Mouse (Mus musculus): ENCODE measurements around the gene Ogfod3. TPM values are rescaled to one million over a fixed set of nuclear protein-coding genes. Genes with fewer than 3 reads are reported as not detected.

Gene Ogfod3
- polyA plus RNA-seq, 1 experiment from 2014 or later = 34.1 TPM

GRCm38 (mm10) chr11:121219776-121220175, 15.3 kb upstream of the Ogfod3 start:
- H3K9ac ChIP-seq (ENCODE audit: low read length) = no peak overlapping the region
- H3K27ac ChIP-seq (replicated peaks in 1 of 2; ENCODE audit: control insufficient read depth in 1 of 2, insufficient read depth in 1 of 2, low read depth in 2 of 2, low read length in 2 of 2) = no peak overlapping the region
- peaks cover 3 to 12% of the 10 kb centered on the region in 2 experiments; a peak in 2 of 4 replicates for H3K4me1 ChIP-seq (ENCODE audit: control insufficient read depth in 2 of 2, insufficient read depth in 2 of 2, low read length in 2 of 2)
- no peak for ATAC-seq (ENCODE audit: insufficient number of reproducible peaks, insufficient read depth, low FRiP score, low read depth)
- H3K4me3 ChIP-seq (ENCODE audit: control insufficient read depth in 1 of 2, insufficient read depth in 1 of 2, low read depth in 1 of 2, low read length in 2 of 2) = no peak overlapping the region
- peaks cover 84% of the 10 kb centered on the region for H3K36me3 ChIP-seq (ENCODE audit: control insufficient read depth, insufficient read depth, low read length)
- no peak overlapping the region for H3K4me2 ChIP-seq (ENCODE audit: low read length)
- no peaks in the 10 kb centered on the region for H3K9me3 ChIP-seq (ENCODE audit: control insufficient read depth, low read length)
- H3K27me3 ChIP-seq (ENCODE audit: control insufficient read depth, insufficient read depth, low read length) = no peaks in the 10 kb centered on the region
- 80% methylated on average over 11 of the region's 11 CpGs for WGBS

DNA sequence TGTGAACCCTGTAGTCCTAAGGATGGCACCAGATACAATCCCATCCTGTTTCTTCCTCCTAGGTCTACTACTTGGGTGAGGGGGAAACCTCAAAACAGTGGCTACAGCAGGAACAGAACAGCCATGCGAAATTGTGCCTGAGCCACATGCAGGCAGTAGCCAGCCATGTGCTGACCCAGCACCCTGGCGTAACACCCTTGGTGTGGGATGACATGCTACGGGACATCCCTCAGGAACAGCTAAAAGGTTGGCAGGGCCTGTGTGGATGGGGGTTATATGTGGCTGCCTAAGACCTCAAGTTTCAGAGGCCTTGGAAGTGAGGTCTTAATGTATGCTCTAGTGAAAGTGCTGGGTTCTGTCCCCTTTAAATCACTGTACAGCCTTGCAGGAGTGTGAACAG, 12.3 kb upstream of the Ogfod3 start:
- Histone ChIP-seq H3K27ac (replicated peaks in 1 of 2; ENCODE audit: control insufficient read depth in 1 of 2, insufficient read depth in 1 of 2, low read depth in 2 of 2, low read length in 2 of 2) (no peak overlapping the region), H3K4me2 (ENCODE audit: low read length) (no peak overlapping the region), H3K27me3 (ENCODE audit: control insufficient read depth, insufficient read depth, low read length) (no peaks in the 10 kb centered on the region), H3K9me3 (ENCODE audit: control insufficient read depth, low read length) (no peaks in the 10 kb centered on the region), H3K36me3 (ENCODE audit: control insufficient read depth, insufficient read depth, low read length) (peaks cover 69% of the 10 kb centered on the region), H3K4me1 (ENCODE audit: control insufficient read depth in 2 of 2, insufficient read depth in 2 of 2, low read length in 2 of 2) (peaks cover 3 to 11% of the 10 kb centered on the region in 2 experiments; a peak in 2 of 4 replicates), H3K9ac (ENCODE audit: low read length) (no peak overlapping the region), H3K4me3 (ENCODE audit: control insufficient read depth in 1 of 2, insufficient read depth in 1 of 2, low read depth in 1 of 2, low read length in 2 of 2) (no peak overlapping the region)
- no peak for ATAC-seq (ENCODE audit: insufficient number of reproducible peaks, insufficient read depth, low FRiP score, low read depth)
- 93% methylated on average over 3 of the region's 3 CpGs for WGBS

- WGBS = 0% methylated on average over 5 of the region's 5 CpGs
Observed at GRCm38 (mm10) chr11:121203859-121204160, 701 bp downstream of the Ogfod3 start.

GRCm38 (mm10) chr11:121201436-121202198, 2.9 kb downstream of the Ogfod3 start:
- H3K4me3 ChIP-seq (ENCODE audit: control insufficient read depth in 1 of 2, insufficient read depth in 1 of 2, low read depth in 1 of 2, low read length in 2 of 2) = no peak overlapping the region
- no peaks in the 10 kb centered on the region for H3K9me3 ChIP-seq (ENCODE audit: control insufficient read depth, low read length)
- WGBS = 39% methylated on average over 11 of the region's 11 CpGs
- no peaks in the 10 kb centered on the region; the same call in 1 of the 2 replicates for H3K36me3 ChIP-seq (ENCODE audit: control insufficient read depth, insufficient read depth, low read length)
- no peak overlapping the region for H3K27ac ChIP-seq (replicated peaks in 1 of 2; ENCODE audit: control insufficient read depth in 1 of 2, insufficient read depth in 1 of 2, low read depth in 2 of 2, low read length in 2 of 2)
- no peak overlapping the region for H3K9ac ChIP-seq (ENCODE audit: low read length)
- no peak overlapping the region for H3K4me2 ChIP-seq (ENCODE audit: low read length)
- no peaks in the 10 kb centered on the region for H3K27me3 ChIP-seq (ENCODE audit: control insufficient read depth, insufficient read depth, low read length)
- H3K4me1 ChIP-seq (ENCODE audit: control insufficient read depth in 2 of 2, insufficient read depth in 2 of 2, low read length in 2 of 2) = peaks cover 2 to 16% of the 10 kb centered on the region in 2 experiments; a peak in 2 of 4 replicates
- ATAC-seq (ENCODE audit: insufficient number of reproducible peaks, insufficient read depth, low FRiP score, low read depth) = no peak

More at GRCm38 (mm10) chr11:121203859-121204160, 701 bp downstream of the Ogfod3 start:
- no peak for ATAC-seq (ENCODE audit: insufficient number of reproducible peaks, insufficient read depth, low FRiP score, low read depth)
- Histone ChIP-seq H3K9ac (ENCODE audit: low read length) (peak overlapping the region; percentile 81; the same call in 1 of the 2 replicates), H3K36me3 (ENCODE audit: control insufficient read depth, insufficient read depth, low read length) (peaks cover 11% of the 10 kb centered on the region), H3K27me3 (ENCODE audit: control insufficient read depth, insufficient read depth, low read length) (no peaks in the 10 kb centered on the region), H3K4me1 (ENCODE audit: control insufficient read depth in 2 of 2, insufficient read depth in 2 of 2, low read length in 2 of 2) (peaks cover 2 to 16% of the 10 kb centered on the region in 2 experiments; a peak in 2 of 4 replicates), H3K4me2 (ENCODE audit: low read length) (peak overlapping the region; percentile 74), H3K27ac (replicated peaks in 1 of 2; ENCODE audit: control insufficient read depth in 1 of 2, insufficient read depth in 1 of 2, low read depth in 2 of 2, low read length in 2 of 2) (peak overlapping the region in 1 of 2 experiments; percentile 76; a peak in 2 of 4 replicates), H3K4me3 (ENCODE audit: control insufficient read depth in 1 of 2, insufficient read depth in 1 of 2, low read depth in 1 of 2, low read length in 2 of 2) (peak overlapping the region; percentile 57 to 73), H3K9me3 (ENCODE audit: control insufficient read depth, low read length) (no peaks in the 10 kb centered on the region)

DNA sequence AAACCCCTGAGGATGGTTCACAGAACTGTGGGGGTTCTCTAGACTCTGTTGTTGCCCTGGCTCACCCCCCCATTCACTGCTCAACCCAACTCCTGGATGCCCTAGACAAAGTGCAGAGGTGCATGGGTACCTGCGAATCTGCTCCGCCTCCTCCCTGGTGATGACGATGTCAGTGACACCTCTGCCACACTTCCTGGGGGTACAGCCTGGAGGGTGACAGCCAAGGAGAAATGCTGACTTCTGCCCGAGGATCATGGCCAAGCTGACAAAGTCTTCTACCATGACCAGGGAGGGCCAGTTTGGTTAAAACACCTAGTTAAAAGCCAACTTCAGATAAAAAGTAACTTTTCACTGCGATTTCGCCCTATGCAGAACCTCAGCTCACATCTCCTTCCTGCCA, 3.7 kb downstream of the Ogfod3 start:
- 85% methylated on average over 6 of the region's 6 CpGs for WGBS
- Histone ChIP-seq H3K27ac (replicated peaks in 1 of 2; ENCODE audit: control insufficient read depth in 1 of 2, insufficient read depth in 1 of 2, low read depth in 2 of 2, low read length in 2 of 2) (no peak overlapping the region), H3K9me3 (ENCODE audit: control insufficient read depth, low read length) (no peaks in the 10 kb centered on the region), H3K4me2 (ENCODE audit: low read length) (no peak overlapping the region), H3K9ac (ENCODE audit: low read length) (no peak overlapping the region), H3K4me3 (ENCODE audit: control insufficient read depth in 1 of 2, insufficient read depth in 1 of 2, low read depth in 1 of 2, low read length in 2 of 2) (no peak overlapping the region), H3K36me3 (ENCODE audit: control insufficient read depth, insufficient read depth, low read length) (no peaks in the 10 kb centered on the region; the same call in 1 of the 2 replicates), H3K4me1 (ENCODE audit: control insufficient read depth in 2 of 2, insufficient read depth in 2 of 2, low read length in 2 of 2) (peaks cover 2 to 16% of the 10 kb centered on the region in 2 experiments; a peak in 2 of 4 replicates), H3K27me3 (ENCODE audit: control insufficient read depth, insufficient read depth, low read length) (no peaks in the 10 kb centered on the region)
- ATAC-seq (ENCODE audit: insufficient number of reproducible peaks, insufficient read depth, low FRiP score, low read depth) = no peak

GRCm38 (mm10) chr11:121199851-121200250, 4.7 kb downstream of the Ogfod3 start:
- Histone ChIP-seq H3K9me3 (ENCODE audit: control insufficient read depth, low read length) (no peaks in the 10 kb centered on the region), H3K9ac (ENCODE audit: low read length) (no peak overlapping the region), H3K4me2 (ENCODE audit: low read length) (no peak overlapping the region), H3K36me3 (ENCODE audit: control insufficient read depth, insufficient read depth, low read length) (no peaks in the 10 kb centered on the region; the same call in 1 of the 2 replicates), H3K27me3 (ENCODE audit: control insufficient read depth, insufficient read depth, low read length) (no peaks in the 10 kb centered on the region), H3K4me3 (ENCODE audit: control insufficient read depth in 1 of 2, insufficient read depth in 1 of 2, low read depth in 1 of 2, low read length in 2 of 2) (no peak overlapping the region), H3K27ac (replicated peaks in 1 of 2; ENCODE audit: control insufficient read depth in 1 of 2, insufficient read depth in 1 of 2, low read depth in 2 of 2, low read length in 2 of 2) (no peak overlapping the region), H3K4me1 (ENCODE audit: control insufficient read depth in 2 of 2, insufficient read depth in 2 of 2, low read length in 2 of 2) (peaks cover 2 to 10% of the 10 kb centered on the region in 2 experiments; a peak in 2 of 4 replicates)
- no peak for ATAC-seq (ENCODE audit: insufficient number of reproducible peaks, insufficient read depth, low FRiP score, low read depth)
- 86% methylated on average over 4 of the region's 4 CpGs for WGBS

- ATAC-seq (ENCODE audit: insufficient number of reproducible peaks, insufficient read depth, low FRiP score, low read depth) = no peak
Observed at GRCm38 (mm10) chr11:121198622-121199021, 5.9 kb downstream of the Ogfod3 start.

More at GRCm38 (mm10) chr11:121198622-121199021, 5.9 kb downstream of the Ogfod3 start:
- no peaks in the 10 kb centered on the region; the same call in 1 of the 2 replicates for H3K36me3 ChIP-seq (ENCODE audit: control insufficient read depth, insufficient read depth, low read length)
- no peaks in the 10 kb centered on the region for H3K27me3 ChIP-seq (ENCODE audit: control insufficient read depth, insufficient read depth, low read length)
- H3K4me3 ChIP-seq (ENCODE audit: control insufficient read depth in 1 of 2, insufficient read depth in 1 of 2, low read depth in 1 of 2, low read length in 2 of 2) = no peak overlapping the region
- no peak overlapping the region for H3K9ac ChIP-seq (ENCODE audit: low read length)
- H3K27ac ChIP-seq (replicated peaks in 1 of 2; ENCODE audit: control insufficient read depth in 1 of 2, insufficient read depth in 1 of 2, low read depth in 2 of 2, low read length in 2 of 2) = no peak overlapping the region
- H3K9me3 ChIP-seq (ENCODE audit: control insufficient read depth, low read length) = no peaks in the 10 kb centered on the region
- peaks cover 0 to 6% of the 10 kb centered on the region in 2 experiments; a peak in 2 of 4 replicates for H3K4me1 ChIP-seq (ENCODE audit: control insufficient read depth in 2 of 2, insufficient read depth in 2 of 2, low read length in 2 of 2)
- WGBS = 48% methylated on average over 2 of the region's 2 CpGs
- no peak overlapping the region for H3K4me2 ChIP-seq (ENCODE audit: low read length)

All from heart, embryonic 14.5 days (tissue).